Mouse (Mus musculus) heart, adult 2 months (tissue): Measurements from ENCODE around the gene Rhog.

Source experiments
- CTCF ChIP-seq: fragments of 200-600 bp; IDR thresholded peaks from 2 replicates; pipeline ENCODE4 v1.8.1; 2022; ENCODE audit warnings: antibody characterized with exemption, mild to moderate bottlenecking, moderate library complexity
- EP300 ChIP-seq: fragments of 200-500 bp; IDR thresholded peaks from 2 replicates; pipeline ENCODE4 v1.6.1; 2011; ENCODE audit warnings: low read depth, low read length, control low read depth; ENCODE audit not compliant: insufficient read depth
- POLR2A ChIP-seq: fragments of 200-500 bp; IDR thresholded peaks from 2 replicates; pipeline ENCODE4 v1.6.1; 2011; ENCODE audit warnings: mild to moderate bottlenecking, low read depth, low read length, control low read depth; ENCODE audit not compliant: insufficient read depth

DNA sequence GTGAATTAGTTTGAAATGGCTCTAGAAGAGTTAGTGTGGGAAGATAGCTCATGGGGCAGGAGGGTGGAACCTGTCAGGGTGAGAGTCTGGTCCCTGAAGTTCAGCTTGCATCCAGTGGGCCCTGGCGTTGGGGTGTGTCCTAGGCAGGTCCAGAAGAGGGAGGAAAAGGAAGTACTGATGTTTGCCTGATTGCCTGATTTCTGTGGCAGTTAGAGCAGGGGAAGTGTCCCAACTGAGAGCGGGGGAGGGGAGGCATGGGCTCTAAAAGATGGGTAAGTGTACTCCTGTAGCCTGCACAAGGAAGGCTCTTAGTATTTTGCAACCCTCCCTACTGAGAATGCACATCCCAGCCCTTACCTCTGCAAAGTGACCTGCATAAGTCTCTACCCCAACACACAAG, 12.0 kb downstream of the Rhog start:
- 0 out of 2 replicates have a peak, but pooled peaks have one; percentile 2 for TF ChIP-seq CTCF
- no peak for TF ChIP-seq POLR2A
- 0 out of 2 replicates have a peak, but pooled peaks have one; percentile 18 for TF ChIP-seq EP300
